Mouse (Mus musculus) G1E (cell line): ENCODE measurements around the gene Klhl29. TPM values are rescaled to one million over a fixed set of nuclear protein-coding genes. Genes with fewer than 3 reads are reported as not detected.

Experiments
- ATAC-seq: 2 replicates; pipeline ENCODE4 v1.8.0; 2016; ENCODE audit warnings: mild to moderate bottlenecking; ENCODE audit not compliant: insufficient number of reproducible peaks, poor library complexity, low FRiP score, severe bottlenecking; ENCODE audit errors: extremely low read depth
- DNase-seq: peaks from one replicate; pipeline ENCODE4 v3.0.0; 2012; ENCODE audit warnings: low spot score
- H3K27me3 ChIP-seq: 2 replicates; pipeline ENCODE4 v1.6.1; 2012; ENCODE audit warnings: mild to moderate bottlenecking, low read length, inconsistent platforms; ENCODE audit not compliant: insufficient read depth
- H3K36me3 ChIP-seq: replicated peaks from 2 replicates; pipeline ENCODE3; 2012; ENCODE audit warnings: mild to moderate bottlenecking, inconsistent platforms
- H3K4me1 ChIP-seq: 2 replicates; pipeline ENCODE4 v1.6.1; 2012; ENCODE audit warnings: low read depth, low read length, inconsistent platforms, mixed read lengths; ENCODE audit not compliant: insufficient read depth
- H3K4me3 ChIP-seq: 2 replicates; pipeline ENCODE4 v1.5.1; 2012; ENCODE audit warnings: low read depth, mild to moderate bottlenecking, inconsistent platforms, low read length, moderate library complexity, mixed read lengths
- H3K9me3 ChIP-seq: replicated peaks from 2 replicates; pipeline ENCODE4 v1.6.1; 2012; ENCODE audit warnings: inconsistent platforms
- CTCF ChIP-seq: IDR thresholded peaks from 2 replicates; pipeline ENCODE4 v1.5.1; 2012; ENCODE audit warnings: low read depth, low read length, inconsistent platforms, mixed read lengths
- GATA1 ChIP-seq: IDR thresholded peaks from 2 replicates; pipeline ENCODE4 v1.6.1; 2012; ENCODE audit warnings: borderline replicate concordance, low read length, inconsistent platforms, mixed read lengths
- GATA2 ChIP-seq: IDR thresholded peaks from 2 replicates; pipeline ENCODE4 v1.6.1; 2012; ENCODE audit warnings: low read depth, low read length, inconsistent platforms, borderline replicate concordance
- POLR2AphosphoS5 ChIP-seq: IDR thresholded peaks from 2 replicates; pipeline ENCODE4 v1.6.1; 2012; ENCODE audit warnings: low read depth, low read length, inconsistent platforms; ENCODE audit not compliant: insufficient replicate concordance
- TAL1 ChIP-seq: conservative IDR thresholded peaks from 2 replicates; pipeline ENCODE4 v1.6.1; 2012; ENCODE audit warnings: low read depth, low read length, inconsistent platforms, mixed read lengths
- polyA plus RNA-seq: library from polyadenylated mRNA; stranded (reverse); fragments of >175 nt; gene quantifications from 2 replicates; pipeline ENCODE4 v1.2.3, GENCODE M21; 2012
- total RNA-seq, 2 experiments: library from RNA; stranded (forward) in 1 of 2; stranded (reverse) in 1 of 2; fragments of 200-1000 nt in 1 of 2; fragments of >200 nt in 1 of 2; fragmentation: Nextera tagmentation in 1 of 2; gene quantifications; 2 replicates each; pipeline ENCODE4 v1.2.3; 2014 to 2017

The Klhl29 gene
- total and polyA plus RNA-seq, 3 experiments, result 0.05 TPM; not detected in 2

DNA sequence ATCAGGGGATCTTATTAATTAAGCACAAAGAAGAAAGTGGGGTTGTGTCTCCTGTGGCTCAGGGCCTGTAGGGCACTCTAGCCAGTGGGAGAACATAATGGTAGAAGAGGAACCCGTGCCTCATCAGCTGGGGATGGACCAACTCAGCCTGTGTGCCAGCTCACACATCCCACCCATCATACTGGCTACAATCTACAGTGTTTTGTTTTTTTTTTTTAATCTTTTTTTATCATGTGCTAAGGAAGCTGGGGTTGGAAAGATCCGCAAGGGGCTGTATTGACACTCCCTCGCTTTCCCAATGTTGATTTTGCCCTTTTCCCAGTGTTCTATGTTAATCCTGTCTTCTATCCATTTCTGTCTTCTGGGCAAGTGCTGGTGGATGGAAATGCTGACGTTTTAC, 260.9 kb downstream of the Klhl29 start:
- H3K27me3 ChIP-seq, result no peaks in the 10 kb centered on the region
- no peaks in the 10 kb centered on the region for H3K36me3 ChIP-seq
- H3K4me3 ChIP-seq, result no peak overlapping the region
- TF ChIP-seq TAL1 (no peak), GATA1 (no peak), GATA2 (no peak), CTCF (no peak), POLR2AphosphoS5 (no peak)
- H3K9me3 ChIP-seq, result peaks cover 31% of the 10 kb centered on the region
- no peak for ATAC-seq
- DNase-seq, result no peak
- H3K4me1 ChIP-seq, result no peaks in the 10 kb centered on the region

DNA sequence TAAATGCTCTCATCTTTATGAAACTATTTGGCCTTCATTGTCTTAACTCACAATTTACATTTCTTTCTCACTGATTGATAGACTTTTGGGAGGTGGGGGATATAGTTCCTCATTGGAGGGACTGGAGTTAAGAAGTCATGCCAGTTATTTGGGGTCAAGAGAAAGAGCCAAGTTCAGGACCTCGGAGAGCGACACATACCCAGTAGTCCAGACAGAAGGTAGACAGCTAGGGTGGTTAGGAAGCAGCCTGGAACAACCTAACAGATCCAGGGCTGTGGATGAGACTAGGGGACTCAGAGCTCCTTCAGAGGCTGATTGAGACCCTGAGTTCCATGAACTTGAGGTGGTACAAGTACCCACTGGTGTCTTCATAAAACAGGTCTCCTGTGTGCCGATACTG, 264.1 kb downstream of the Klhl29 start:
- Histone ChIP-seq H3K4me3 (no peak overlapping the region), H3K9me3 (peaks cover 23% of the 10 kb centered on the region), H3K27me3 (no peaks in the 10 kb centered on the region), H3K4me1 (no peaks in the 10 kb centered on the region), H3K36me3 (no peaks in the 10 kb centered on the region)
- ATAC-seq (no peak), DNase-seq (no peak)
- TF ChIP-seq CTCF (no peak), GATA1 (no peak), GATA2 (no peak), POLR2AphosphoS5 (no peak), TAL1 (no peak)

DNA sequence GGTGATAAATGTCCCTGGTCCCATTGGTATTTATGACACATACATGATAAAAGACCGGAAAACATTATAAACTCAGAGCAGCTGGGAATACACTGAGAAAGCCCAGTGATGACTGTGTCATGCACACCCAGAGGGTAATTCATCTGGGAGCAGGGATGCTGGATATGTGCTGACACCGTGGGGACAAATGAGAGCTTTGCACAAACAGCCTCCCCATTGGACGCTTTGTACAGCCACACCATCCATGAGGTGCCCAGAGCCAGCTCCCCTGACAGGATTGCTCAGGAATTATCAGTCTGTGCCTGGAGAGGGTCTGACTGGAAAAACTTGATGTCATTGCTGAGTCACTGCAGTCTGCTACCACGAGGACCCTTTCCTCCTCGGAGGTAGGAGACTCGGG, 266.9 kb downstream of the Klhl29 start:
- H3K4me3 ChIP-seq, result no peak overlapping the region
- no peaks in the 10 kb centered on the region for H3K4me1 ChIP-seq
- H3K9me3 ChIP-seq, result peaks cover 32% of the 10 kb centered on the region
- TF ChIP-seq GATA2, result no peak
- TF ChIP-seq TAL1, result no peak
- no peak for TF ChIP-seq POLR2AphosphoS5
- no peaks in the 10 kb centered on the region for H3K36me3 ChIP-seq
- H3K27me3 ChIP-seq, result no peaks in the 10 kb centered on the region
- ATAC-seq (no peak), DNase-seq (no peak)

DNA sequence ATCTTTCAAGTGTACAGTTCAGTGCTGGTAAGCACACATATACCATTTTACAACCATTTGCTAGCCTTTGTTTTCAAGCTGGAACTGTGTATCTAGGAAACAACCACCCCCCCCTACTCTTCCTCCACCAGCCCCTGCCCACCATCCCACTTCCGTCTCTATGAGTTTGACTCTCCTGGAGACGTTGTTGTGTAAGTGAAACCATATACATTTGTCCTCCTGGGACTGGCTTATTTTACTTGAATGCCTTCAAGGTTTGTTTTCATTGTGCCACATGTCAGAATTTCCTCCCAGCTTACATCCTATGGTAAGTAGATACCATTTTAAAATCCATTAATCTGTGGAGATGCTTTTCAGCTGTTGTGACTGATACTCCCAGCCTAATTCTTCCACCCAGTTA, 267.7 kb downstream of the Klhl29 start:
- DNase-seq (no peak), ATAC-seq (no peak)
- Histone ChIP-seq H3K4me1 (no peaks in the 10 kb centered on the region), H3K27me3 (no peaks in the 10 kb centered on the region), H3K9me3 (peaks cover 30% of the 10 kb centered on the region), H3K4me3 (no peak overlapping the region), H3K36me3 (no peaks in the 10 kb centered on the region)
- no peak for TF ChIP-seq POLR2AphosphoS5
- no peak for TF ChIP-seq GATA1
- no peak for TF ChIP-seq CTCF
- no peak for TF ChIP-seq GATA2
- no peak for TF ChIP-seq TAL1

DNA sequence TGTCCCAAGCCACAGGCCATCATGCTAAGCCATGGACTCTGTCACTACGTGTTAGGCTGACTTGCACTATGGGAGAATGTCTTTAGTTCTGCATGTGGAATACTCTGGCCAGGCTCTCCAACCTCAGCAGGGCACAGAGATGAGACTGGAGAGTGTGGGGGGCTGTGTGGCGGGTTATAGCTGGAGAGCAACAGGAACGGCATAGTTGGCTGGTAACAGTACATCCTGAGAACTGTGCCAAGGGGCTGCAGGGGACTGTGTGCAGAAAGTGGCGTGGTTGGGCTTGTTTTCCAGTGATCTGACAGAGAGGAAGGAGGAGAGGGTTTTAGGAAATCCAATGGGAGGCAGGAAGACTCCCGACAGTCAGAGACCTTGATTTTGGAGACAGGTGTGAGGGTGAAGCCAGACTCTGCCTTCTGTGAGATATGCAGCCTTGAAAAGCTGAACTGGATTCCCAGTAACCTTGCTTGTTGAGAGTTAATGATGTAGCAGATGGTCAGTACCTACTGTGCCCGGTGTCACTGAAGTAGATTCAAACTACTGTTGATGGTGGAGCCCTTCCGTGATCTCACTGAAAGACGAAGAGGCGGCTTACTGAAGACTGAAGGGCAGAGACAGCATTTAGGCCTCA, 270.9 kb downstream of the Klhl29 start:
- H3K4me1 ChIP-seq, result no peaks in the 10 kb centered on the region
- H3K27me3 ChIP-seq, result no peaks in the 10 kb centered on the region
- no peaks in the 10 kb centered on the region for H3K36me3 ChIP-seq
- peaks cover 26% of the 10 kb centered on the region for H3K9me3 ChIP-seq
- TF ChIP-seq POLR2AphosphoS5 (no peak), GATA1 (no peak), TAL1 (no peak), GATA2 (no peak), CTCF (no peak)
- DNase-seq (no peak), ATAC-seq (no peak)
- no peak overlapping the region for H3K4me3 ChIP-seq

DNA sequence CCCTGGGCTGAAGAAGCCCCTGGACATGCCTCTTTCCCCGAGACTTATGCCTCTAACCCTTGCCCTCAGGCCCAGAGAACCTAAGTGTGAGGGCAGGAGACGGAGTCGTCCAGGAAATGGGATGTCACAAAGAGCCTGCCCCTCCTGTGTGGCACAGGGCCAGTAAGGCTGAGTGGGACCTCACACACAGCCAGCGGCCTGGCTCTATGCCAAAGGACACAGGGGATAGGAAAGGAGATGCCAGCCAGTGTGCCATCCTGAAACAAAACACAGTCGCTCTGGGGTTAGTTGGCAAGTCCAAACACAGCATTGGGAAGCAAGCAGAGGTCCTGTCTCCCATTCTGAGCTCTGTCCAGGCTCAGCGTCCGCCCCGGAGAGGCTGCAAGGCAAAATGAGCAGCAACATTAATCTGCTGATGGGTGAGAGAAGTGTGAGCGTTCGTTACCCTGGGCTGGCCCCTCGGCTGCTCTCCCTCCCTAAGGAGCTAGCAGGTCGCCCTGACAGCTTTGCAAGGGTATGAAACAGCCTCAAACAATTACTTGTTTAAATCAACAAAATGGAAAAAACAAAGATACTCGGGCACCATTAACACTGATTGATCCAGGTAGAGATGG, 274.0 kb downstream of the Klhl29 start:
- Histone ChIP-seq H3K4me3 (no peak overlapping the region), H3K27me3 (no peaks in the 10 kb centered on the region), H3K9me3 (peaks cover 20% of the 10 kb centered on the region), H3K36me3 (no peaks in the 10 kb centered on the region), H3K4me1 (no peaks in the 10 kb centered on the region)
- ATAC-seq (no peak), DNase-seq (no peak)
- TF ChIP-seq GATA1 (no peak), POLR2AphosphoS5 (no peak), TAL1 (no peak), GATA2 (no peak), CTCF (no peak)
